Mouse (Mus musculus): ENCODE measurements around the gene Xrcc4. TPM values are rescaled to one million over a fixed set of nuclear protein-coding genes. Genes with fewer than 3 reads are reported as not detected.

Gene Xrcc4
- polyA plus RNA-seq (2012; rRNA removed; ENCODE audit: low replicate concordance): 1.4 and 2.6 TPM in 2 replicates

GRCm38 (mm10) chr13:90088962-90089824 lies at the start of gene Xrcc4, which contains the start of gene Tmem167:
Gene Xrcc4 (minus strand): TSS chr13:90089608.
Gene Tmem167 (plus strand): TSS chr13:90089123.

GRCm38 (mm10) chr13:89741766-89742685 lies 347.4 kb downstream of the Xrcc4 start, which contains the start of gene Vcan:
Gene Vcan (minus strand): TSS chr13:89742509.

Other genes with a start within 250 kb of the Xrcc4 start
- gene Tmem167, start 485 bp downstream of the Xrcc4 start, polyA plus RNA-seq (2012; rRNA removed; ENCODE audit: low replicate concordance): 6.3 and 6.6 TPM in 2 replicates